Mouse (Mus musculus): ENCODE data around the gene Frem1.

- peak; percentile 25; the same call in 1 of the 2 replicates for TF ChIP-seq CTCF (IDR thresholded peaks at IDR 0.05; ENCODE audit: control insufficient read depth, insufficient read depth, insufficient replicate concordance, low read depth, low read length)
- TF ChIP-seq POLR2A (IDR thresholded peaks at IDR 0.05; ENCODE audit: control insufficient read depth, low read depth, low read length) = no peak
These were observed 117.8 kb downstream of the Frem1 start for GRCm38 (mm10) chr4:82934308-82934707.

Measured in testis, adult 2 months (tissue).